9 mouse cellular contexts compared by ENCODE assay signal in genomic region chr7:70279927-70280642, GRCm38 (mm10).
DNase-seq lines count a peak whose midpoint lies in the region; ATAC-seq and TF ChIP-seq lines count a peak whose summit lies in the region.
"Had no signal": no experiment of that assay in that cellular context is flagged by ENCODE, and none has a peak within 500 bp of the region (broad histone marks: within the 10 kb centered on the region; RNA-seq: fewer than 3 reads in every experiment).

No protein-coding gene starts in this region.

- no peak overlapping the region for H3K27ac ChIP-seq in hindbrain, embryonic 14.5 days
- H3K27ac ChIP-seq in midbrain, embryonic 12.5 days (replicated peaks): no peak overlapping the region
- H3K27ac ChIP-seq in left cerebral cortex, adult 2 months: no peak overlapping the region

- H3K4me2 ChIP-seq in hindbrain, embryonic 14.5 days (replicated peaks): peak overlapping the region; percentile 42
- peak overlapping the region; percentile 42 for H3K4me2 ChIP-seq in midbrain, embryonic 12.5 days (replicated peaks)

- peak; percentile 69 for DNase-seq in heart, adult 11 months
- no peak for DNase-seq in heart, adult 9 months (ENCODE audit: low spot score in 2 of 2)
- peak; percentile 51 for DNase-seq in embryo, embryonic 10.5 days (ENCODE audit: low spot score)
- DNase-seq in hindbrain, embryonic 14.5 days (ENCODE audit: low spot score): no peak
- no peak for DNase-seq in thymus, postnatal 14 days
- DNase-seq in left cerebral cortex, adult 2 months (ENCODE audit: extremely low spot score in 1 of 2, low spot score in 2 of 2): no peak
- DNase-seq in thymus, postnatal 25 days: no peak

- H3K27me3 ChIP-seq in hindbrain, embryonic 14.5 days (ENCODE audit: control insufficient read depth, insufficient read depth, low read length): peaks cover 89% of the 10 kb centered on the region
- peaks cover 83% of the 10 kb centered on the region for H3K27me3 ChIP-seq in midbrain, embryonic 12.5 days

- no peak for ATAC-seq in hindbrain, embryonic 14.5 days (ENCODE audit: low FRiP score)
- ATAC-seq in midbrain, embryonic 12.5 days (ENCODE audit: low FRiP score, low read depth): no peak

- no peak overlapping the region for H3K9ac ChIP-seq in hindbrain, embryonic 14.5 days
- H3K9ac ChIP-seq in midbrain, embryonic 12.5 days (replicated peaks): no peak overlapping the region

- no peaks in the 10 kb centered on the region for H3K9me3 ChIP-seq in hindbrain, embryonic 14.5 days (ENCODE audit: control insufficient read depth, low read length)
- H3K9me3 ChIP-seq in midbrain, embryonic 12.5 days: no peaks in the 10 kb centered on the region

- intact Hi-C loops in left cerebral cortex, adult 2 months (cut with DNase I): loop anchor here (5.0 kb wide), 1 partner anchor 87 kb away; the partner anchor contains the start of gene Nr2f2

- H3K36me3 ChIP-seq in hindbrain, embryonic 14.5 days (replicated peaks; ENCODE audit: control insufficient read depth, insufficient read depth): no peaks in the 10 kb centered on the region
- no peaks in the 10 kb centered on the region for H3K36me3 ChIP-seq in midbrain, embryonic 12.5 days

- WGBS in hindbrain, embryonic 14.5 days: 2% methylated on average over 31 of the region's 31 CpGs
- 2% methylated on average over 31 of the region's 31 CpGs for WGBS in midbrain, embryonic 12.5 days

- H3K4me3 ChIP-seq in hindbrain, embryonic 14.5 days (replicated peaks; ENCODE audit: low read length): peak overlapping the region; percentile 8
- H3K4me3 ChIP-seq in midbrain, embryonic 12.5 days: peak overlapping the region; percentile 28
- H3K4me3 ChIP-seq in left cerebral cortex, adult 2 months: no peak overlapping the region
- H3K4me3 ChIP-seq: myocyte had no signal

- TF ChIP-seq CTCF in left cerebral cortex, adult 2 months (IDR thresholded peaks at IDR 0.05): no peak

- H3K4me1 ChIP-seq in hindbrain, embryonic 14.5 days (replicated peaks; ENCODE audit: control insufficient read depth, insufficient read depth, low read length): 0 out of 2 replicates have a peak, but pooled peaks cover 9% of the 10 kb centered on the region
- peaks cover 18% of the 10 kb centered on the region for H3K4me1 ChIP-seq in midbrain, embryonic 12.5 days

Comparison
In these comparisons a context has a peak if more than half of its experiments do, and no peak if none do; other contexts are left out.
1. DNase-seq: peak in heart, adult 11 months (single experiment) and embryo, embryonic 10.5 days (single experiment); none in heart, adult 9 months (0 of 2), hindbrain, embryonic 14.5 days (single experiment), thymus, postnatal 14 days (single experiment), left cerebral cortex, adult 2 months (0 of 2) and thymus, postnatal 25 days (single experiment).